Mouse (Mus musculus) heart, embryonic 13.5 days (tissue): ENCODE measurements around the gene Trappc3. TPM values are rescaled to one million over a fixed set of nuclear protein-coding genes. Genes with fewer than 3 reads are reported as not detected.

Source experiments
- ATAC-seq: fragments of 200-750 bp; cut with Nextera tagmentation; 2 replicates; pipeline ENCODE4 v1.8.0; 2017; ENCODE audit warnings: moderate TSS enrichment; ENCODE audit not compliant: insufficient number of reproducible peaks, low FRiP score, low TSS enrichment; ENCODE audit errors: extremely low read depth
- H3K27ac ChIP-seq: fragments of 300-500 bp; sonication (generic); replicated peaks from 2 replicates; pipeline ENCODE4 v1.5.1; 2015; ENCODE audit warnings: moderate library complexity, mild to moderate bottlenecking, inconsistent platforms
- H3K27me3 ChIP-seq: fragments of 300-500 bp; sonication (generic); replicated peaks from 2 replicates; pipeline ENCODE4 v1.6.1; 2015; ENCODE audit warnings: mild to moderate bottlenecking, inconsistent platforms
- H3K36me3 ChIP-seq: fragments of 300-500 bp; sonication (generic); 2 replicates; pipeline ENCODE4 v1.6.1; 2015; ENCODE audit warnings: mild to moderate bottlenecking, inconsistent platforms
- H3K4me1 ChIP-seq: fragments of 300-500 bp; sonication (generic); 2 replicates; pipeline ENCODE4 v1.6.1; 2015; ENCODE audit warnings: inconsistent platforms
- H3K4me2 ChIP-seq: fragments of 300-500 bp; sonication (generic); 2 replicates; pipeline ENCODE4 v1.6.1; 2015; ENCODE audit warnings: inconsistent platforms, mild to moderate bottlenecking, moderate library complexity
- H3K4me3 ChIP-seq: fragments of 300-500 bp; sonication (generic); 2 replicates; pipeline ENCODE4 v1.5.1; 2015; ENCODE audit warnings: moderate library complexity, mild to moderate bottlenecking, inconsistent platforms
- H3K9ac ChIP-seq: fragments of 300-500 bp; sonication (generic); 2 replicates; pipeline ENCODE4 v1.6.1; 2015; ENCODE audit warnings: inconsistent platforms, mild to moderate bottlenecking, moderate library complexity
- H3K9me3 ChIP-seq: fragments of 300-500 bp; sonication (generic); 2 replicates; pipeline ENCODE4 v1.6.1; 2016; ENCODE audit warnings: inconsistent platforms
- WGBS: fragments of 180-500 bp; shearing (Covaris S2); methylation state at CpG from one replicate; pipeline ENCODE4 v1.1.7; 2015; ENCODE audit warnings: mixed read lengths; 5-methylcytosine and 5-hydroxymethylcytosine counted together
- polyA plus RNA-seq: library from polyadenylated mRNA; unstranded; fragments of >200 nt; fragmentation: Nextera tagmentation; extraction: Ambion mirVana; gene quantifications from 2 replicates; pipeline ENCODE4 v1.2.1, GENCODE M21; 2015

Gene Trappc3
- polyA plus RNA-seq, 1 experiment from 2014 or later = 68.5 TPM

- peak overlapping the region; percentile 98 for H3K4me2 ChIP-seq
- H3K36me3 ChIP-seq = peaks cover 8% of the 10 kb centered on the region; the same call in 1 of the 2 replicates
- no peak for ATAC-seq
- H3K9me3 ChIP-seq = no peaks in the 10 kb centered on the region
- 69% methylated on average over 17 of the region's 17 CpGs for WGBS
- H3K4me3 ChIP-seq = 0 out of 2 replicates have a peak overlapping the region, but pooled peaks have one; percentile 1
- peak overlapping the region; percentile 74 for H3K9ac ChIP-seq
- H3K4me1 ChIP-seq = peaks cover 80% of the 10 kb centered on the region
- H3K27me3 ChIP-seq = no peaks in the 10 kb centered on the region
- peak overlapping the region; percentile 74 for H3K27ac ChIP-seq
Measured at GRCm38 (mm10) chr4:126252411-126253237, 9.5 kb upstream of the Trappc3 start.

- 67% methylated on average over 14 of the region's 14 CpGs for WGBS
- Histone ChIP-seq H3K9me3 (no peaks in the 10 kb centered on the region), H3K27ac (peak overlapping the region; percentile 96), H3K4me1 (peaks cover 79% of the 10 kb centered on the region), H3K9ac (peak overlapping the region; percentile 100), H3K4me2 (peak overlapping the region; percentile 98), H3K4me3 (peak overlapping the region; percentile 99), H3K27me3 (no peaks in the 10 kb centered on the region), H3K36me3 (peaks cover 6% of the 10 kb centered on the region; the same call in 1 of the 2 replicates)
- ATAC-seq = no peak
Measured at GRCm38 (mm10) chr4:126253637-126254272, 8.4 kb upstream of the Trappc3 start.

- ATAC-seq = no peak
Measured at GRCm38 (mm10) chr4:126254315-126255112, 7.6 kb upstream of the Trappc3 start.

GRCm38 (mm10) chr4:126255113-126256001 is 6.8 kb upstream of the Trappc3 start:
- Histone ChIP-seq H3K36me3 (peaks cover 5% of the 10 kb centered on the region; the same call in 1 of the 2 replicates), H3K9me3 (no peaks in the 10 kb centered on the region), H3K9ac (peak overlapping the region; percentile 100), H3K27me3 (no peaks in the 10 kb centered on the region), H3K4me2 (peak overlapping the region; percentile 98), H3K4me1 (peaks cover 80% of the 10 kb centered on the region), H3K4me3 (peak overlapping the region; percentile 99), H3K27ac (peak overlapping the region; percentile 96)
- WGBS = under 1% methylated on average over 50 of the region's 50 CpGs
- ATAC-seq = no peak

More at GRCm38 (mm10) chr4:126254315-126255112, 7.6 kb upstream of the Trappc3 start:
- Histone ChIP-seq H3K27me3 (no peaks in the 10 kb centered on the region), H3K27ac (peak overlapping the region; percentile 96), H3K9me3 (no peaks in the 10 kb centered on the region), H3K9ac (peak overlapping the region; percentile 100), H3K4me3 (peak overlapping the region; percentile 99), H3K4me2 (peak overlapping the region; percentile 98), H3K36me3 (peaks cover 6% of the 10 kb centered on the region; the same call in 1 of the 2 replicates), H3K4me1 (peaks cover 79% of the 10 kb centered on the region)
- 15% methylated on average over 9 of the region's 9 CpGs for WGBS

GRCm38 (mm10) chr4:126256131-126256791 is 5.9 kb upstream of the Trappc3 start, which contains the start of gene Map7d1:
Gene Map7d1 (minus strand): TSS chr4:126256343.
- peaks cover 80% of the 10 kb centered on the region for H3K4me1 ChIP-seq
- peak within 1 kb of the TSS; percentile 96 for H3K27ac ChIP-seq
- H3K9ac ChIP-seq = peak within 1 kb of the TSS; percentile 100
- peak; percentile 84 for ATAC-seq
- no peaks in the 10 kb centered on the region for H3K27me3 ChIP-seq
- H3K36me3 ChIP-seq = no peaks in the 10 kb centered on the region
- no peaks in the 10 kb centered on the region for H3K9me3 ChIP-seq
- WGBS = under 1% methylated on average over 59 of the region's 59 CpGs
- peak within 1 kb of the TSS; percentile 99 for H3K4me3 ChIP-seq
- H3K4me2 ChIP-seq = peak within 1 kb of the TSS; percentile 98

- H3K4me1 ChIP-seq = peaks cover 77% of the 10 kb centered on the region
- ATAC-seq = no peak
- no peaks in the 10 kb centered on the region for H3K36me3 ChIP-seq
- peak overlapping the region; percentile 100 for H3K9ac ChIP-seq
- no peaks in the 10 kb centered on the region for H3K27me3 ChIP-seq
- WGBS = 5% methylated on average over 26 of the region's 26 CpGs
- no peaks in the 10 kb centered on the region for H3K9me3 ChIP-seq
- H3K4me2 ChIP-seq = peak overlapping the region; percentile 98
- H3K4me3 ChIP-seq = peak overlapping the region; percentile 99
- peak overlapping the region; percentile 96 for H3K27ac ChIP-seq
Measured at GRCm38 (mm10) chr4:126256967-126257881, 4.9 kb upstream of the Trappc3 start.

- no peak for ATAC-seq
- 0 out of 2 replicates have a peak, but pooled peaks cover 2% of the 10 kb centered on the region for H3K36me3 ChIP-seq
- no peak overlapping the region for H3K4me3 ChIP-seq
- no peaks in the 10 kb centered on the region for H3K27me3 ChIP-seq
- H3K27ac ChIP-seq = peak overlapping the region; percentile 95
- peaks cover 71% of the 10 kb centered on the region for H3K4me1 ChIP-seq
- peak overlapping the region; percentile 69 for H3K9ac ChIP-seq
- WGBS = 25% methylated on average over 3 of the region's 3 CpGs
- H3K4me2 ChIP-seq = peak overlapping the region; percentile 93
- H3K9me3 ChIP-seq = no peaks in the 10 kb centered on the region
Measured at GRCm38 (mm10) chr4:126259063-126259462, 3.1 kb upstream of the Trappc3 start.

GRCm38 (mm10) chr4:126259523-126260160 is 2.5 kb upstream of the Trappc3 start:
- ATAC-seq = no peak
- Histone ChIP-seq H3K27ac (peak overlapping the region; percentile 95), H3K4me2 (peak overlapping the region; percentile 93), H3K9me3 (no peaks in the 10 kb centered on the region), H3K4me3 (peak overlapping the region; percentile 28), H3K9ac (peak overlapping the region; percentile 69), H3K4me1 (peaks cover 65% of the 10 kb centered on the region), H3K36me3 (0 out of 2 replicates have a peak, but pooled peaks cover 2% of the 10 kb centered on the region), H3K27me3 (no peaks in the 10 kb centered on the region)
- WGBS = under 1% methylated on average over 15 of the region's 15 CpGs
